Mouse (Mus musculus): ENCODE measurements at regions not wholly inside any gene's neighbourhood (a gene's known extent, or its start where the extent isn't known, plus 50 kb on each side); places are given as distances from the start of the nearest gene placed in this dataset.

DNA sequence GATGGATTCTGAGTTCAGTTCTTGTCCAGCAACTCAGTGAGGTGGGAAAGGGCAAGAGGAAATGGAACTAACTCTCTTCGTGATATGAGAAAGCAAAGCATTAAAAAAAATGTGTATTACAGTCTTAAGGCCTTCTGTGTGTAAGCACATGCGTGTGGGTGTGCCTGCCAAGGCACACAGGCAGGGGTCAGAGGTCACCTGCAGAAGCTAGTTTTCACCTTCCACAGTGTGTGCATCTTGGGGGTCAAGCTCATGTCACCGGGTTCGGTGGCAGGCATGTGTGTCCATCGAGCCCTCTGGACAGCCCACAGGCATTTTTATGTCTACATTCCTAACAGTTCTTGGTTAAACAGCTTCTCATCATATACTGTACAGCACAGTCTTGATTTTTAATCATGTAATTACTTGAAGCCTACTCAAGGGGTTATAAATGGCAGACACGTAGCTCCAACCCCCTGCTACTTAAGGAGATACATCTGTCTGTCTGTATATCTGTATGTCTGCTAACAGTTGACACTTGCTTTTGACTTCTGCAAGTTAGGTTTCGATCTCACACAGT lies 98.7 kb upstream of the Arntl start:
- no peak overlapping the region for H3K4me2 ChIP-seq (ENCODE audit: low read depth, low read length)
- no peak overlapping the region for H3K27ac ChIP-seq (ENCODE audit: low read depth)
- no peak for ATAC-seq (ENCODE audit: insufficient read depth, low read depth)
- DNase-seq (ENCODE audit: low spot score) = no peak
- H3K27me3 ChIP-seq (ENCODE audit: control insufficient read depth, insufficient read depth, low read length) = no peaks in the 10 kb centered on the region
- no peaks in the 10 kb centered on the region for H3K9me3 ChIP-seq (replicated peaks; ENCODE audit: control insufficient read depth, low read length)
- TF ChIP-seq EP300 (IDR thresholded peaks at IDR 0.05; ENCODE audit: low read depth) (no peak), CTCF (IDR thresholded peaks at IDR 0.05; ENCODE audit: low read depth) (no peak)
- H3K9ac ChIP-seq (replicated peaks; ENCODE audit: low read depth, low read length) = no peak overlapping the region
- no peaks in the 10 kb centered on the region for H3K36me3 ChIP-seq (replicated peaks; ENCODE audit: control insufficient read depth, insufficient read depth, low read length)
- no peak overlapping the region for H3K4me3 ChIP-seq (ENCODE audit: low read depth, low read length)
- no peaks in the 10 kb centered on the region for H3K4me1 ChIP-seq (ENCODE audit: control insufficient read depth, insufficient read depth)
- 80% methylated on average over 7 of the region's 7 CpGs for WGBS

DNA sequence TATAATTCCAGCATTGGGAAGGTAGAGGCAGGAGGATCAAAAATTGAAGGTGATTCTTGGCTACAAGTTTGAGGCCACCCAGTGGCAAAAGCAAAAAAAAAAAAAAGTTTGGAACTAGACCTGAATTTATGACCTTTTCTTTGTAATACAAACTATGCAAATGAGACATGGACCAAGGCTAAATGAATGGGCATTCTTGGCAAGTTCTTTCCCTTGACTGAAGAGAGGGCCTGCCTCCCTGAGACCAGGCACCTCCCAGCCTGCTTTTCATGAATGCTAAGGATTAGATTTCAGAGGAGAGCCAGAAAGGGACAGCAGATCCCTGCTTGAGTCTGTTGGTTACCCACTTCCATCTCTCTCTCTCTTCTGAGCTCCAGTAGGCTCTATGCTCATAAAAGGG lies 97.8 kb upstream of the Arntl start:
- no peak for ATAC-seq (ENCODE audit: insufficient read depth, low read depth)
- Histone ChIP-seq H3K9ac (replicated peaks; ENCODE audit: low read depth, low read length) (no peak overlapping the region), H3K4me1 (ENCODE audit: control insufficient read depth, insufficient read depth) (no peaks in the 10 kb centered on the region), H3K36me3 (replicated peaks; ENCODE audit: control insufficient read depth, insufficient read depth, low read length) (no peaks in the 10 kb centered on the region), H3K27ac (ENCODE audit: low read depth) (no peak overlapping the region), H3K4me3 (ENCODE audit: low read depth, low read length) (no peak overlapping the region), H3K4me2 (ENCODE audit: low read depth, low read length) (no peak overlapping the region), H3K9me3 (replicated peaks; ENCODE audit: control insufficient read depth, low read length) (no peaks in the 10 kb centered on the region), H3K27me3 (ENCODE audit: control insufficient read depth, insufficient read depth, low read length) (no peaks in the 10 kb centered on the region)
- DNase-seq (ENCODE audit: low spot score) = no peak
- TF ChIP-seq CTCF (IDR thresholded peaks at IDR 0.05; ENCODE audit: low read depth) (no peak), EP300 (IDR thresholded peaks at IDR 0.05; ENCODE audit: low read depth) (no peak)

GRCm38 (mm10) chr7:113110867-113111508 lies 96.3 kb upstream of the Arntl start:
- Histone ChIP-seq H3K9ac (replicated peaks; ENCODE audit: low read depth, low read length) (no peak overlapping the region), H3K9me3 (replicated peaks; ENCODE audit: control insufficient read depth, low read length) (no peaks in the 10 kb centered on the region), H3K36me3 (replicated peaks; ENCODE audit: control insufficient read depth, insufficient read depth, low read length) (no peaks in the 10 kb centered on the region), H3K4me3 (ENCODE audit: low read depth, low read length) (no peak overlapping the region), H3K27me3 (ENCODE audit: control insufficient read depth, insufficient read depth, low read length) (no peaks in the 10 kb centered on the region), H3K4me2 (ENCODE audit: low read depth, low read length) (no peak overlapping the region), H3K27ac (ENCODE audit: low read depth) (no peak overlapping the region), H3K4me1 (ENCODE audit: control insufficient read depth, insufficient read depth) (no peaks in the 10 kb centered on the region)
- DNase-seq (ENCODE audit: low spot score) = no peak
- TF ChIP-seq EP300 (IDR thresholded peaks at IDR 0.05; ENCODE audit: low read depth) (no peak), CTCF (IDR thresholded peaks at IDR 0.05; ENCODE audit: low read depth) (no peak)
- ATAC-seq (ENCODE audit: insufficient read depth, low read depth) = no peak
- 86% methylated on average over 7 of the region's 7 CpGs for WGBS

- Histone ChIP-seq H3K4me3 (ENCODE audit: low read depth, low read length) (no peak overlapping the region), H3K9ac (replicated peaks; ENCODE audit: low read depth, low read length) (no peak overlapping the region), H3K9me3 (replicated peaks; ENCODE audit: control insufficient read depth, low read length) (no peaks in the 10 kb centered on the region), H3K4me2 (ENCODE audit: low read depth, low read length) (no peak overlapping the region), H3K36me3 (replicated peaks; ENCODE audit: control insufficient read depth, insufficient read depth, low read length) (no peaks in the 10 kb centered on the region), H3K4me1 (ENCODE audit: control insufficient read depth, insufficient read depth) (no peaks in the 10 kb centered on the region), H3K27ac (ENCODE audit: low read depth) (no peak overlapping the region), H3K27me3 (ENCODE audit: control insufficient read depth, insufficient read depth, low read length) (no peaks in the 10 kb centered on the region)
- DNase-seq (ENCODE audit: low spot score) = no peak
- TF ChIP-seq CTCF (IDR thresholded peaks at IDR 0.05; ENCODE audit: low read depth) = no peak
- 56% methylated on average over 10 of the region's 10 CpGs for WGBS
- no peak for ATAC-seq (ENCODE audit: insufficient read depth, low read depth)
These were observed 93.9 kb upstream of the Arntl start for GRCm38 (mm10) chr7:113113266-113113893.

DNA sequence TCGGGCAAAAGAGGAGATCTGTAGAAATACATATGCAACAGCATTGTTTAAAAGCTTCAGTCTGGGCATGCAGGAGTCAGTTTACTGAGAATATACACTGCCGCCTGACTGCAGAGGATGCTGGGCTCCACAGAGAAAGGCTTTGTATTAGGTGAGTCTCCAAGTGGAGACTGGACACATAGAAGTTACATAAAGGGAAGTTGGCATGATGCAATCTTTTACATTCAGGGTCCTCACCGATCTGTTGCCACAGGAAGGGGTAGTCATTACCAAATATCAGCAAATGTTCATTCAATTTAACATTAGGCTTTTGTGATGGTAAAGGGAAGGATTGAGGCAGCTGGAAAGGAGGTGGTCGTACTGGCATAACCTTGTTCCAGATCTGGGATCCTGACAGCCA lies 89.7 kb upstream of the Arntl start:
- Histone ChIP-seq H3K36me3 (replicated peaks; ENCODE audit: control insufficient read depth, insufficient read depth, low read length) (no peaks in the 10 kb centered on the region), H3K27me3 (ENCODE audit: control insufficient read depth, insufficient read depth, low read length) (no peaks in the 10 kb centered on the region), H3K9ac (replicated peaks; ENCODE audit: low read depth, low read length) (no peak overlapping the region), H3K27ac (ENCODE audit: low read depth) (no peak overlapping the region), H3K4me3 (ENCODE audit: low read depth, low read length) (no peak overlapping the region), H3K9me3 (replicated peaks; ENCODE audit: control insufficient read depth, low read length) (no peaks in the 10 kb centered on the region), H3K4me2 (ENCODE audit: low read depth, low read length) (no peak overlapping the region), H3K4me1 (ENCODE audit: control insufficient read depth, insufficient read depth) (no peaks in the 10 kb centered on the region)
- ATAC-seq (ENCODE audit: insufficient read depth, low read depth) (no peak), DNase-seq (ENCODE audit: low spot score) (no peak)
- TF ChIP-seq CTCF (IDR thresholded peaks at IDR 0.05; ENCODE audit: low read depth) = no peak
- no peak for TF ChIP-seq EP300 (IDR thresholded peaks at IDR 0.05; ENCODE audit: low read depth)
- WGBS = 77% methylated on average over 4 of the region's 4 CpGs

GRCm38 (mm10) chr7:113121911-113122319 lies 85.3 kb upstream of the Arntl start:
- TF ChIP-seq EP300 (IDR thresholded peaks at IDR 0.05; ENCODE audit: low read depth) (no peak), CTCF (IDR thresholded peaks at IDR 0.05; ENCODE audit: low read depth) (no peak)
- Histone ChIP-seq H3K36me3 (replicated peaks; ENCODE audit: control insufficient read depth, insufficient read depth, low read length) (no peaks in the 10 kb centered on the region), H3K9ac (replicated peaks; ENCODE audit: low read depth, low read length) (no peak overlapping the region), H3K9me3 (replicated peaks; ENCODE audit: control insufficient read depth, low read length) (no peaks in the 10 kb centered on the region), H3K4me3 (ENCODE audit: low read depth, low read length) (no peak overlapping the region), H3K27me3 (ENCODE audit: control insufficient read depth, insufficient read depth, low read length) (no peaks in the 10 kb centered on the region), H3K27ac (ENCODE audit: low read depth) (no peak overlapping the region), H3K4me1 (ENCODE audit: control insufficient read depth, insufficient read depth) (no peaks in the 10 kb centered on the region), H3K4me2 (ENCODE audit: low read depth, low read length) (no peak overlapping the region)
- DNase-seq (ENCODE audit: low spot score) = no peak
- ATAC-seq (ENCODE audit: insufficient read depth, low read depth) = no peak
- 49% methylated on average over 6 of the region's 6 CpGs for WGBS
